ENCODE assay signal across 9 mouse cellular contexts in genomic region chr1:82554889-82555288, GRCm38 (mm10). TPM values are rescaled to one million over a fixed set of nuclear protein-coding genes. Genes with fewer than 3 reads are reported as not detected.
DNase-seq lines count a peak whose midpoint lies in the region; ATAC-seq and TF ChIP-seq lines count a peak whose summit lies in the region.
"Had no signal": no experiment of that assay in that cellular context is flagged by ENCODE, and none has a peak within 500 bp of the region (broad histone marks: within the 10 kb centered on the region; RNA-seq: fewer than 3 reads in every experiment).

No protein-coding gene starts in this region.

- H3K4me3 ChIP-seq in heart, embryonic 11.5 days (ENCODE audit: low read depth, low read length): 0 out of 2 replicates have a peak overlapping the region, but pooled peaks have one; percentile 19
- no peak overlapping the region for H3K4me3 ChIP-seq in heart, adult 2 months
- no peak overlapping the region for H3K4me3 ChIP-seq in kidney, postnatal 0 days (replicated peaks; ENCODE audit: low read depth, low read length)
- H3K4me3 ChIP-seq in stomach, embryonic 16.5 days (replicated peaks; ENCODE audit: low read length): no peak overlapping the region
- H3K4me3 ChIP-seq: liver, embryonic 15.5 days had no signal

- H3K27me3 ChIP-seq in heart, embryonic 11.5 days (ENCODE audit: control insufficient read depth, insufficient read depth, low read length): no peaks in the 10 kb centered on the region
- no peaks in the 10 kb centered on the region for H3K27me3 ChIP-seq in heart, adult 2 months (ENCODE audit: control insufficient read depth, insufficient read depth, low read length)
- no peaks in the 10 kb centered on the region for H3K27me3 ChIP-seq in kidney, postnatal 0 days (ENCODE audit: insufficient read depth, low read length)
- H3K27me3 ChIP-seq in stomach, embryonic 16.5 days (ENCODE audit: control insufficient read depth, insufficient read depth, low read length): no peaks in the 10 kb centered on the region

- TF ChIP-seq CTCF in heart, adult 2 months (IDR thresholded peaks at IDR 0.05): no peak
- TF ChIP-seq CTCF in kidney, postnatal 0 days (IDR thresholded peaks at IDR 0.05; ENCODE audit: low read depth): no peak

- WGBS in heart, embryonic 11.5 days (ENCODE audit: insufficient replicate concordance): 31% methylated on average over 5 of the region's 5 CpGs
- 37% methylated on average over 5 of the region's 5 CpGs for WGBS in heart, adult 2 months
- whole genome bisulfite sequencing in kidney, postnatal 0 days: 43% methylated on average over 5 of the region's 5 CpGs
- WGBS in stomach, embryonic 16.5 days: 52% methylated on average over 5 of the region's 5 CpGs

- TF ChIP-seq POLR2A in heart, adult 2 months (IDR thresholded peaks at IDR 0.05; ENCODE audit: insufficient read depth, low read depth, low read length): no peak

- H3K27ac ChIP-seq in heart, embryonic 11.5 days (ENCODE audit: low read depth, low read length): no peak overlapping the region
- no peak overlapping the region for H3K27ac ChIP-seq in heart, adult 2 months
- 0 out of 2 replicates have a peak overlapping the region, but pooled peaks have one; percentile 14 for H3K27ac ChIP-seq in kidney, postnatal 0 days
- no peak overlapping the region for H3K27ac ChIP-seq in stomach, embryonic 16.5 days (ENCODE audit: low read length)
- H3K27ac ChIP-seq: liver, embryonic 15.5 days had no signal

- TF ChIP-seq EP300 in heart, adult 2 months (IDR thresholded peaks at IDR 0.05; ENCODE audit: insufficient read depth, low read depth, low read length): no peak

- intact Hi-C loops in heart, adult 2 months (cut with DNase I): loop anchor here (5.0 kb wide), 2 partner anchors 87 to 1162 kb away; no protein-coding TSS in a partner anchor

- peak overlapping the region; percentile 47 for H3K4me2 ChIP-seq in heart, embryonic 11.5 days
- H3K4me2 ChIP-seq in kidney, postnatal 0 days (ENCODE audit: low read length): peak overlapping the region; percentile 12; the same call in 1 of the 2 replicates
- no peak overlapping the region for H3K4me2 ChIP-seq in stomach, embryonic 16.5 days (ENCODE audit: low read depth, low read length)
- H3K4me2 ChIP-seq: liver, embryonic 15.5 days had no signal

- peak; percentile 46 for ATAC-seq in heart, embryonic 11.5 days (replicated peaks; ENCODE audit: insufficient number of reproducible peaks, low FRiP score, low TSS enrichment)
- ATAC-seq in kidney, postnatal 0 days (replicated peaks; ENCODE audit: low FRiP score, low read depth): peak; percentile 56
- ATAC-seq in stomach, embryonic 16.5 days (ENCODE audit: insufficient read depth, low FRiP score): peak; percentile 25; the same call in 1 of the 2 replicates

- no peaks in the 10 kb centered on the region for H3K79me2 ChIP-seq in heart, adult 2 months (replicated peaks; ENCODE audit: control insufficient read depth, insufficient read depth, low read length)

- H3K9ac ChIP-seq in heart, embryonic 11.5 days (ENCODE audit: low read depth, low read length): no peak overlapping the region; the same call in 1 of the 2 replicates
- H3K9ac ChIP-seq in heart, adult 2 months (ENCODE audit: low read depth, low read length): no peak overlapping the region
- H3K9ac ChIP-seq in kidney, postnatal 0 days (ENCODE audit: low read depth, low read length): no peak overlapping the region
- H3K9ac ChIP-seq in stomach, embryonic 16.5 days (ENCODE audit: low read length): no peak overlapping the region
- H3K9ac ChIP-seq: liver, embryonic 15.5 days had no signal

- no peak for DNase-seq in heart, adult 2 months
- DNase-seq in kidney, postnatal 0 days (ENCODE audit: low spot score): peak; percentile 62
- no peak for DNase-seq in kidney, adult 8-10 months
- peak; percentile 12 for DNase-seq in ovary, postnatal 36 days (ENCODE audit: low spot score)
- no peak for DNase-seq in ovary, postnatal 10 days (ENCODE audit: low spot score)
- no peak for DNase-seq in left cerebral cortex, adult 8-10 months (ENCODE audit: low spot score in 2 of 2)

- no peaks in the 10 kb centered on the region for H3K36me3 ChIP-seq in heart, embryonic 11.5 days (ENCODE audit: control insufficient read depth, insufficient read depth, low read length)
- H3K36me3 ChIP-seq in heart, adult 2 months (ENCODE audit: control insufficient read depth, insufficient read depth, low read length): no peaks in the 10 kb centered on the region
- H3K36me3 ChIP-seq in kidney, postnatal 0 days (ENCODE audit: insufficient read depth, low read length): no peaks in the 10 kb centered on the region
- no peaks in the 10 kb centered on the region for H3K36me3 ChIP-seq in stomach, embryonic 16.5 days (ENCODE audit: control insufficient read depth, insufficient read depth, low read length)
- H3K36me3 ChIP-seq: liver, embryonic 15.5 days had no signal

- H3K4me1 ChIP-seq in heart, embryonic 11.5 days (ENCODE audit: control insufficient read depth, insufficient read depth, low read length): peaks cover 4% of the 10 kb centered on the region; the same call in 1 of the 2 replicates
- H3K4me1 ChIP-seq in heart, adult 2 months (ENCODE audit: control insufficient read depth, insufficient read depth, low read length): peaks cover 2% of the 10 kb centered on the region
- H3K4me1 ChIP-seq in kidney, postnatal 0 days (replicated peaks; ENCODE audit: insufficient read depth, low read length): no peaks in the 10 kb centered on the region
- no peaks in the 10 kb centered on the region for H3K4me1 ChIP-seq in stomach, embryonic 16.5 days (ENCODE audit: control insufficient read depth, insufficient read depth, low read length)
- H3K4me1 ChIP-seq: liver, embryonic 15.5 days had no signal

- no peaks in the 10 kb centered on the region for H3K9me3 ChIP-seq in heart, embryonic 11.5 days (replicated peaks; ENCODE audit: control insufficient read depth, low read length)
- no peaks in the 10 kb centered on the region for H3K9me3 ChIP-seq in kidney, postnatal 0 days (replicated peaks; ENCODE audit: low read length)
- H3K9me3 ChIP-seq in stomach, embryonic 16.5 days (replicated peaks; ENCODE audit: control insufficient read depth, low read length): no peaks in the 10 kb centered on the region
- H3K9me3 ChIP-seq: liver, embryonic 15.5 days had no signal

RNA-seq across cellular contexts. Expression of gene Col4a4, which starts 31.8 kb away (rescaled TPM):
- 0.31 and 0.38 TPM in 2 replicates for polyA plus RNA-seq in heart, embryonic 11.5 days (2014; fragmentation: Nextera tagmentation; extraction: Ambion mirVana)
- total RNA-seq in heart, adult 2 months (2021): 1 to 10 TPM; 3.7 to 5.0 TPM
- 2.2 and 3.1 TPM in 2 replicates for polyA plus RNA-seq in heart, adult 2 months (2012; rRNA removed)
- 20.3 and 20.8 TPM in 2 replicates for polyA plus RNA-seq in kidney, postnatal 0 days (2015; fragmentation: Nextera tagmentation; extraction: Ambion mirVana)
- polyA plus RNA-seq in stomach, embryonic 16.5 days (2015; fragmentation: Nextera tagmentation; extraction: Ambion mirVana): 0.61 and 0.67 TPM in 2 replicates
- total RNA-seq in left cerebral cortex, adult 8-10 months (2022): 1 to 10 TPM; 1.4 to 2.6 (median 1.9) TPM

RNA-seq across cellular contexts. Expression of gene Col4a3, which starts 31.8 kb away (rescaled TPM):
- 0.32 and 0.54 TPM in 2 replicates for polyA plus RNA-seq in heart, embryonic 11.5 days (2014; fragmentation: Nextera tagmentation; extraction: Ambion mirVana)
- 1 to 10 TPM; 1.3 to 1.8 TPM for total RNA-seq in heart, adult 2 months (2021)
- polyA plus RNA-seq in heart, adult 2 months (2012; rRNA removed): 3.3 TPM in 2 replicates
- polyA plus RNA-seq in kidney, postnatal 0 days (2015; fragmentation: Nextera tagmentation; extraction: Ambion mirVana): 21.9 and 22.3 TPM in 2 replicates
- polyA plus RNA-seq in stomach, embryonic 16.5 days (2015; fragmentation: Nextera tagmentation; extraction: Ambion mirVana): 0.47 and 0.63 TPM in 2 replicates
- total RNA-seq in left cerebral cortex, adult 8-10 months (2022): 1 to 10 TPM in 1 of 4 experiments, under 1 TPM in 3; 0.59 to 1.0 (median 0.80) TPM

Comparison
In these comparisons a context has a peak if more than half of its experiments do, and no peak if none do; other contexts are left out.
1. DNase-seq: peak in kidney, postnatal 0 days (single experiment) and ovary, postnatal 36 days (single experiment); none in heart, adult 2 months (0 of 2), kidney, adult 8-10 months (0 of 2), ovary, postnatal 10 days (single experiment) and left cerebral cortex, adult 8-10 months (0 of 2).
2. Peak in every context shown above with its lines, with median percentiles within 50 percentile points of each other: ATAC-seq.